Mouse (Mus musculus) olfactory bulb, adult 2 months (tissue): ENCODE measurements around the gene Arl6ip1. TPM values are rescaled to one million over a fixed set of nuclear protein-coding genes. Genes with fewer than 3 reads are reported as not detected.
A peak's percentile ranks its signal among the peaks of the same experiment; 100 is the strongest.

Experiments
- H3K27ac ChIP-seq: fragments of 200-500 bp; 2 replicates; pipeline ENCODE4 v1.5.1; 2012; ENCODE audit warnings: low read depth, low read length; ENCODE audit not compliant: insufficient read depth
- H3K4me1 ChIP-seq: fragments of 200-500 bp; 2 replicates; pipeline ENCODE4 v1.6.1; 2012; ENCODE audit warnings: low read length; ENCODE audit not compliant: control insufficient read depth, insufficient read depth
- H3K4me3 ChIP-seq: fragments of 200-500 bp; 2 replicates; pipeline ENCODE4 v1.5.1; 2012; ENCODE audit warnings: mild to moderate bottlenecking, low read depth, low read length, moderate library complexity; ENCODE audit not compliant: insufficient read depth
- CTCF ChIP-seq: fragments of 200-500 bp; IDR thresholded peaks from 2 replicates; pipeline ENCODE4 v1.5.1; 2012; ENCODE audit warnings: low read depth, mild to moderate bottlenecking, low read length, moderate library complexity; ENCODE audit not compliant: insufficient read depth
- POLR2A ChIP-seq: fragments of 200-500 bp; IDR thresholded peaks from 2 replicates; pipeline ENCODE4 v1.6.1; 2012; ENCODE audit warnings: mild to moderate bottlenecking, low read depth, low read length, moderate library complexity; ENCODE audit not compliant: insufficient read depth
- WGBS: fragments of 180-500 bp; shearing (Covaris S2); methylation state at CpG from one replicate; pipeline ENCODE4 v1.1.7; 2018; 5-methylcytosine and 5-hydroxymethylcytosine counted together
- polyA plus RNA-seq: library from polyadenylated mRNA; stranded (reverse); fragments of >200 nt; gene quantifications from 2 replicates; pipeline ENCODE4 v1.2.4, GENCODE M21; 2012; ENCODE audit warnings: low replicate concordance; ENCODE audit not compliant: missing spikeins, insufficient read depth, insufficient read length

Gene Arl6ip1
- polyA plus RNA-seq, 1 experiment = 146 TPM

- no peak overlapping the region for H3K4me3 ChIP-seq
- WGBS = 45% methylated on average over 2 of the region's 2 CpGs
- no peak for TF ChIP-seq POLR2A
- no peak for TF ChIP-seq CTCF
- peak overlapping the region; percentile 34; the same call in 1 of the 2 replicates for H3K27ac ChIP-seq
- peaks cover 5% of the 10 kb centered on the region for H3K4me1 ChIP-seq
Measured at GRCm38 (mm10) chr7:118119142-118119541, 10.3 kb downstream of the Arl6ip1 start.

- 81% methylated on average over 3 of the region's 3 CpGs for WGBS
- Histone ChIP-seq H3K4me3 (no peak overlapping the region), H3K27ac (no peak overlapping the region), H3K4me1 (peaks cover 5% of the 10 kb centered on the region)
- no peak for TF ChIP-seq CTCF
- no peak for TF ChIP-seq POLR2A
Measured at GRCm38 (mm10) chr7:118118426-118118825, 11.0 kb downstream of the Arl6ip1 start.

GRCm38 (mm10) chr7:118117539-118118210 lies 11.8 kb downstream of the Arl6ip1 start:
- Histone ChIP-seq H3K27ac (no peak overlapping the region), H3K4me3 (no peak overlapping the region), H3K4me1 (peaks cover 5% of the 10 kb centered on the region)
- 56% methylated on average over 4 of the region's 4 CpGs for WGBS
- TF ChIP-seq POLR2A = no peak
- TF ChIP-seq CTCF = no peak

- 21% methylated on average over 8 of the region's 8 CpGs for WGBS
- H3K4me3 ChIP-seq = no peak overlapping the region
- peaks cover 7% of the 10 kb centered on the region for H3K4me1 ChIP-seq
- no peak for TF ChIP-seq POLR2A
- no peak for TF ChIP-seq CTCF
- H3K27ac ChIP-seq = no peak overlapping the region
Measured at GRCm38 (mm10) chr7:118116787-118117538, 12.5 kb downstream of the Arl6ip1 start.

DNA sequence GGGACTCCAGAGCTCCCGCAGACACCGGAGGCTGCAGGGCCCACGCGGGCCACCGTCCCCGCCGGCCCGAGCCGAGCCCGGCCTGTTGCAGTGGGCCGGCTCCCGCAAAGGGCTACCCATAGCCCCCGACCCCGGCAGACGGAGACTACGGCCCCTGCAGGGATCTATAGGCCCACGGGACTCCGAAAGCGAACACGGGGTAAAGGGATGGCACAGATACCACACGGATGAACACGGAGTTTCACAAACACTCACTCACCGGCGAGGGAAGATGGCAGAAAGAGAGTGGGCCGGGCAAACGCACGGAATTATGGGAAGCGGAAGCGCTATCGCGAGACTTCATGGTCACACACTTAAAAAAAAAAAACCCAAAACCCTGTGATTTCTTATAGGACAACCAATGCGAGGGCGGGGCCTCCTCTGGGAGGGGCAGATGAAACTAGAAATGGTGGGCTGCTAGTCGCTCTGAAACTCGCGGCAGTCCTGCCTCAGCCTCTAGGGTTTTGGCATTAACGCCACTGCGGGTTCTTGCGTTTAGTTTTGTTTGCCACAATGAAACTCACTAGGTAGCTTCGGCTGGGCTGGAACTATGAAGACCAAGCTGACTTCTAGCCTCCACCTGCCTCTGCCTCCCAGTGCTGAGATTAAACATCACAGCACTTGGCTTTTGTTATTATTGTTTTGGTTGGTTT lies 13.4 kb downstream of the Arl6ip1 start, which contains the start of gene Rps15a:
Rps15a (minus strand) TSS at position 312 of the 692 bp plus-strand sequence.
- Histone ChIP-seq H3K27ac (peak within 1 kb of the TSS; percentile 63), H3K4me1 (peaks cover 7% of the 10 kb centered on the region), H3K4me3 (peak within 1 kb of the TSS; percentile 91)
- WGBS = under 1% methylated on average over 40 of the region's 40 CpGs
- no peak for TF ChIP-seq CTCF
- peak; percentile 85 for TF ChIP-seq POLR2A

- WGBS = under 1% methylated on average over 20 of the region's 20 CpGs
- Histone ChIP-seq H3K4me1 (peaks cover 7% of the 10 kb centered on the region), H3K4me3 (peak overlapping the region; percentile 91), H3K27ac (peak overlapping the region; percentile 63)
- TF ChIP-seq CTCF (no peak), POLR2A (no peak)
Measured at GRCm38 (mm10) chr7:118115533-118115876, 14.0 kb downstream of the Arl6ip1 start.

GRCm38 (mm10) chr7:118113541-118114297 lies 15.7 kb downstream of the Arl6ip1 start:
- Histone ChIP-seq H3K4me1 (peaks cover 7% of the 10 kb centered on the region), H3K27ac (no peak overlapping the region), H3K4me3 (no peak overlapping the region)
- WGBS = 82% methylated on average over 5 of the region's 5 CpGs
- no peak for TF ChIP-seq POLR2A
- TF ChIP-seq CTCF = no peak

- Histone ChIP-seq H3K4me3 (no peak overlapping the region), H3K4me1 (peaks cover 5% of the 10 kb centered on the region), H3K27ac (no peak overlapping the region)
- 73% methylated on average over 3 of the region's 3 CpGs for WGBS
- TF ChIP-seq POLR2A = no peak
- no peak for TF ChIP-seq CTCF
Measured at GRCm38 (mm10) chr7:118111128-118111527, 18.3 kb downstream of the Arl6ip1 start.

DNA sequence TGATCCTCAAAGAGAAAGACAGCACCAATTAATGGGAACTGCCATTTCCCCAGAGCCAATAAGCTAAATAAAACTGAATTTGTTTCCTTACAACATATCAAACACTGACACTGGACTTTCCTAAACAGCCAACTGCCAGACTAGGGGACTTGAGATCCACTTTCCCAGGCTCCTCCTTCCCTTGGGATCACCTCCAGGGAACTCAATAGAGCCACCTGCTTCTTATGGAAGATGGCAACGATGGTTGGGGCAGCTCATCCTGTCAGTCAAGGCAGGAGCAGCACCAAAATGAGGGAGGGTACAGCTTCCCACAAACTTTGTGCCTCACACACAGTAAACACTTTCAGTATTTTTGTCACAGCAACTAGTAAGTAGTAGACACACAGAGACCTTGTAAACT lies 21.8 kb downstream of the Arl6ip1 start:
- TF ChIP-seq CTCF (no peak), POLR2A (no peak)
- peaks cover 2% of the 10 kb centered on the region; the same call in 1 of the 2 replicates for H3K4me1 ChIP-seq
- H3K27ac ChIP-seq = no peak overlapping the region
- WGBS = 45% methylated on average over 1 of the region's 1 CpGs
- no peak overlapping the region for H3K4me3 ChIP-seq
